Mouse (Mus musculus) testis, postnatal 14 days (tissue): ENCODE results near the gene Coq10b.
"Not testable (repeated sequence)": the region's sequence is repeated elsewhere in the genome, so short reads cannot be mapped to it uniquely, and the experiment has no call there.

ENCODE experiments used
- DNase-seq: peaks from one replicate; pipeline ENCODE4 v3.0.0; 2021; ENCODE audit warnings: low spot score

Gene Coq10b

GRCm38 (mm10) chr1:55055322-55056115 is 2.9 kb downstream of the Coq10b start:
- no peak for DNase-seq

DNA sequence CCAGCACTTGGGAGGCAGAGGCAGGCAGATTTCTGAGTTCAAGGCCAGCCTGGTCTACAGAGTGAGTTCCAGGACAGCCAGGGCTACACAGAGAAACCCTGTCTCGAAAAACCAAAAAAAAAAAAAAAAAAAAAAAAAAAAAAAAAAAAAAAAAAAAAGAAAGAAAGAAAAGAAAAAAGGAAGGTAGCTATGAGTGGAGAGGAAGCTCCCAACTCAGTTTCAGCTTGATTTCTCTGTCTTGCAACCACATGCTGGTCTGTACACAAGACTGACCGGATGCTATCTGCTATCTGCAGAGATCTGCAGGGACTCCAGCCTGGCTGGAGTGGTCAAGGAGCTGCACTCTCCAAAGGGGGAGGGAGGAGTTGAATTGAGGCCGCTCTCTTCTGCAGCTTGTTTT is 5.8 kb downstream of the Coq10b start:
- not testable (repeated sequence) for DNase-seq

- DNase-seq, result no peak
Measured at GRCm38 (mm10) chr1:55061099-55061498, 8.5 kb downstream of the Coq10b start.

- no peak for DNase-seq
Measured at GRCm38 (mm10) chr1:55061772-55062171, 9.2 kb downstream of the Coq10b start.

DNA sequence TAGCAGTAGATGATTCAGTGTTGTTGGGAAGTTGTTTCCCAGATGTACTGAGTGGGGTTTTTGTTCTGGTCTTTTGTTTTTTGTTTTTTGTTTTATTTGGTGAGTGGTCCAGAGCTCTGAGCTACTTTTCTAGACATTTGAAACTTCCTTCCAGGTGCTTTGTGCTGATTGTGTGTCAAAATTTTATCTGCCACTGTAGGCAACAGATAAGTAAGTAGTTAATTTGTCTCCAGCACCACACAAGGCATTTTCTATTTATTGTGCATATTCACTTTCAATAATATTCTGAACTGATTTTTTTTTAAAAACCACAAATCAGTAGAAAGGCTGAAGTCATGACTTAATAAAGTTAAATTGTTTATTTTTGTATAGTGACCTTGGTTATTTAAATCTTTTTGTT is 19.8 kb downstream of the Coq10b start:
- DNase-seq, result not testable (repeated sequence)

GRCm38 (mm10) chr1:55074757-55075156 is 22.2 kb downstream of the Coq10b start:
- DNase-seq, result no peak

DNA sequence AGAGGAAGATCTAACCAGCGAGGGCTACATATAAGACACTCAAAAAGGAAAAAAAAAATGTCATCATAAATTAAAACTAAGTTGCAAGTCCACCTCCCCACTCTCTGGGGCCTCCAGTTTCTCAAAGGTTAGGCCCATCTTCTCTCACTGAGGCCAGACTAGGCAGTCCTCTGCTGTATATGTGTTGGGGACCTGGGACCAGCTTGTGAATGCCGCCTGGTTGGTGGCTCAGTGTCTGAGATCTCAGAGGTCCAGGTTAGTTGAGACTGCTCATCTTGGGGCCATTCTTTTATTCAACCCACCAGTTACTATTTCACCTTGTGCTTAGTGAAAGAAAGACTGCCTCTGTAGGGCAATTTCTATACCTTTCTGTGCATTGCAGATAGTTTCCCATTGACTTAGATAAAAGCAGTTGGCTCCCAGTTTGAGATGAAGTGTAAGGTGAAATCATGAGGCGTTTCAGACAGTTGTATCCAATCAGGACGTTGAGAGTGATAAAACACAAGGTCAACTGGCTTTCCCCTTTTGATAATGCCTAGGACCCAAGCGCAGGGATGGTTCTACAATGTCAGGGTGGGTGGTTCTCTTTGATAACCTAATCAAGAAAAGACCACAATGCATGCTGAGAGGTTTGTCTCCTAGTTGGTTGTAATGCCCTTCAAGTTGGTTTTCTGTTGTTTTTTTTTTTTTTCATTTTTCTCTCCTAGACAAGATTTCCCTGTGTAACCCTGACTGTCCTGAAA is 23.3 kb downstream of the Coq10b start:
- no peak for DNase-seq

GRCm38 (mm10) chr1:55076395-55076743 is 23.8 kb downstream of the Coq10b start:
- DNase-seq, result no peak

- DNase-seq, result no peak
Measured at GRCm38 (mm10) chr1:55076849-55077516, 24.4 kb downstream of the Coq10b start.

GRCm38 (mm10) chr1:55079677-55080076 is 27.1 kb downstream of the Coq10b start:
- DNase-seq, result no peak

GRCm38 (mm10) chr1:55082106-55082505 is 29.5 kb downstream of the Coq10b start:
- no peak for DNase-seq

DNA sequence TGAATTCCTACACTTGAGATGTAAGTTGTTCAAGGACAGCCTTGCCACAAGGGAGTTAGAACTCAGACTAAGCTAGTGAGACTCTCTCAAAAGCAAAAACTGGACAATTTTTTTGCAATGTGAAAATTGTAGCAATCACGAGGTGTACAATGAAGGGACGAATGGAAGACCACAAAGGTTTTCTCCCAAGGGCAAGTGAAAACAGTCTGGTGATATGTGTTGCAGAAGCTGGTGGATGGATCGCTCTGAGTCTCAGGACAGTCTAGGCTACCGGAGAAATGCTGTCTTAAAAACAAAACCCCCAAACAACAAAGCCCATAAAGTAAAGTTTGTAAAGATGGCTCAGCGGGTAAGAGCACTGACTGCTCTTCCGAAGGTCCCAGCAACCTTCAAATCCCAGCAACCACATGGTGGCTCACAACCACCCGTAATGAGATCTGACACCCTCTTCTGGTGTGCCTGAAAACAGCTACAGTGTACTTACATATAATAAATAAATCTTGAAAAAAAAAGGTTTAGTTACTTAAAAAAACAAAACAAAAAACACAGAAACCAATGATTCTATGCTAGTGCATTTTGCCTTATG is 33.3 kb downstream of the Coq10b start:
- DNase-seq, result no peak

DNA sequence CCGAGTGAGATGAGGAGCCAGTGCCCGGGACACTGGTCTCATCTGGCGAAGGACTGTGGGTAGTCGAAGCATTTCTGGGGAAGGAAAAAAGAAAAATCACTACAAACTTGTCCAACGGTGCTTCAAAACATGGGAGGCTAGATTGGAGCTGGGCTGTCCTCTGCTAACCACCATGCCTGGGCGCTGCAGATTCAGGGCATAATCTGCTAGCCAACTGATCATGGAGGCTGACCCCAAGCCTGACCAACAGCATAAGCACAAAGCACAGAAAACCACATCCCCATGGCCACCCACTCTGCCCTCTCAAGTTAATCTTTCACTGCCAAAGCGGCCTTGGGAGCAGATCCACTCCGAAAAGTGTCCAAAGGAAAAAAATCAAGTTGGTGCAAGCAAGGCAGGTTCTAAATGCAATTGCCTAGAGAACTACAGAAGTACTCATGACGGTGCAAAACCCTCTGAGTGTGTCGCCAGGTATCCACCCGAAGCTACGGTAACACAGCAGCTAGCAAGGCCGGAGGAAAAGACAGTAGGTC is 34.4 kb downstream of the Coq10b start:
- DNase-seq, result peak; percentile 22

GRCm38 (mm10) chr1:55087401-55087904 is 34.9 kb downstream of the Coq10b start:
- no peak for DNase-seq

DNA sequence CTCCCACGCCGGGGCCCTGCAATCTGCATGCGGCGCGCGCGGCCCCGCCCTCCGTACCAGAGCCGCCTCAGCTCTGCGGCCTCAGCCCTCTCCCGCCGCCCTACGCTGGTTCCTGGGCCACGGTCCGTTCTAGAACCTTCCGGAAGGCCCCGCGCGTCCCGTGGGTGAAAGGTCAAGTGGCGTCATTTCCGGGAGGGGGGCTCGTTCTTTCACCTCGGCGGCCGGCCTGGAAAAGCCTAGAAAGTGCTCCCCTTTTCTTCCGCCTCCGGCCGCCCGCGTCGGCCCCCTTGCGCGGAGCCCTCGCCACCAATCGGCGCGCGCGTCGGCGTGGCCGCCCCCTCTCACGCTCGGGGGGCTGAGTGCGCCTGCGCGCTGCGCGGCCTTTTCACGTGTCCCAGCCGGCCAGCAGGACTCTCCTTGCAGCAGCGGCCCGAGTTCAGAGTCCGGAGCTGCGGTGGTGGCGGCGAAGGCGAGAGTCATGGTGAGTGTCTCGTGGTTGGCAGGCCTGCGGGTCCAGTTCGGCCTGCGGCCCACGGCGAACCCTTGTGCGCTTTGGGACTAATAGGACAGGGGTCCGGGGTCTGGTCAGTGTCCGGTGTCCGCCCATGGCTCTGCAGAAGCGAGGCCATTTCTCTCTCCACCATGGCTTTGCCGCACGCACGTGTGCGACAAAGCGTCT is 35.5 kb downstream of the Coq10b start, which contains the start of the genes Hspe1 and Hspd1:
Gene Hspe1, plus strand, starts transcription at position 201 of the 679 bp plus-strand sequence.
Gene Hspd1, minus strand, starts transcription at position 312 of the 679 bp plus-strand sequence.
- DNase-seq, result peak; percentile 98

- no peak for DNase-seq
Measured at GRCm38 (mm10) chr1:55088611-55089497, 36.3 kb downstream of the Coq10b start.

- DNase-seq, result no peak
Measured at GRCm38 (mm10) chr1:55089498-55090064, 37.0 kb downstream of the Coq10b start.

- DNase-seq, result no peak
Measured at GRCm38 (mm10) chr1:55092056-55092455, 39.5 kb downstream of the Coq10b start.

DNA sequence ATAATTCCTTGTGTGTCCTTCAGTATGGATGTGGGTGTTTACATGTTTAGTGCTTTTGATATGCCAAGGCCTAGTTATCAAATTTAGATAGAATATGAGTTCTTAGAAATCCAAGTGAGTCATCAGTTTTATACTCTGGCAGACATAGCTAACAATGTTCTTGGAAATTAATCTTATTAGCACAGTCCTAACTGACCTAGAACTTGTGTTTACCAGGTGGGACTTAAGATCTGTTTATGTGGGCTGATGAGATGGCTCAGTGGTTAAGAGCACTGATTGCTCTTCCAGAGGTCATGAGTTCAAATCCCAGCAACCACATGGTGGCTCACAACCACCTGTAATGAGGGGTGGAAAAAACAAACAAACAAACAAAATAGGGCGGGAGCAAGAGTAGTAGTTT is 39.9 kb downstream of the Coq10b start:
- no peak for DNase-seq
